8 mouse cellular contexts compared by ENCODE assay signal in genomic region chr12:80168736-80169135, GRCm38 (mm10). TPM values are rescaled to one million over a fixed set of nuclear protein-coding genes. Genes with fewer than 3 reads are reported as not detected.
DNase-seq lines count a peak whose midpoint lies in the region; ATAC-seq lines count a peak whose summit lies in the region.

No protein-coding gene starts in this region.

- peaks cover 4% of the 10 kb centered on the region; the same call in 1 of the 2 replicates for H3K36me3 ChIP-seq in neural tube, embryonic 11.5 days (ENCODE audit: control insufficient read depth, insufficient read depth, low read length)
- H3K36me3 ChIP-seq in limb, embryonic 11.5 days (ENCODE audit: control insufficient read depth, insufficient read depth, low read length) = peaks cover 6% of the 10 kb centered on the region
- peaks cover 51% of the 10 kb centered on the region for H3K36me3 ChIP-seq in stomach, embryonic 15.5 days

- H3K4me1 ChIP-seq in neural tube, embryonic 11.5 days (ENCODE audit: control insufficient read depth, insufficient read depth, low read length) = no peaks in the 10 kb centered on the region
- H3K4me1 ChIP-seq in limb, embryonic 11.5 days (ENCODE audit: control insufficient read depth, insufficient read depth, low read length) = no peaks in the 10 kb centered on the region
- no peaks in the 10 kb centered on the region for H3K4me1 ChIP-seq in stomach, embryonic 15.5 days

- H3K27ac ChIP-seq in neural tube, embryonic 11.5 days (ENCODE audit: low read depth, low read length) = no peak overlapping the region
- no peak overlapping the region for H3K27ac ChIP-seq in limb, embryonic 11.5 days (replicated peaks; ENCODE audit: low read depth, low read length)
- no peak overlapping the region for H3K27ac ChIP-seq in stomach, embryonic 15.5 days

- peak overlapping the region; percentile 49 for H3K4me3 ChIP-seq in neural tube, embryonic 11.5 days (ENCODE audit: low read depth, low read length)
- H3K4me3 ChIP-seq in limb, embryonic 11.5 days (ENCODE audit: low read depth, low read length) = peak overlapping the region; percentile 53
- no peak overlapping the region for H3K4me3 ChIP-seq in stomach, embryonic 15.5 days (replicated peaks)

- no peaks in the 10 kb centered on the region for H3K27me3 ChIP-seq in neural tube, embryonic 11.5 days (ENCODE audit: control insufficient read depth, insufficient read depth, low read length)
- H3K27me3 ChIP-seq in limb, embryonic 11.5 days (ENCODE audit: control insufficient read depth, insufficient read depth, low read length) = no peaks in the 10 kb centered on the region
- no peaks in the 10 kb centered on the region for H3K27me3 ChIP-seq in stomach, embryonic 15.5 days (replicated peaks)

- H3K9ac ChIP-seq in neural tube, embryonic 11.5 days (ENCODE audit: low read length) = peak overlapping the region; percentile 10; the same call in 1 of the 2 replicates
- H3K9ac ChIP-seq in limb, embryonic 11.5 days (ENCODE audit: low read length) = no peak overlapping the region
- H3K9ac ChIP-seq in stomach, embryonic 15.5 days = no peak overlapping the region

- ATAC-seq in neural tube, embryonic 11.5 days (ENCODE audit: insufficient read depth, low FRiP score, low TSS enrichment) = peak; percentile 30; the same call in 1 of the 2 replicates
- ATAC-seq in limb, embryonic 11.5 days (ENCODE audit: insufficient number of reproducible peaks, low FRiP score, low TSS enrichment, low read depth) = no peak
- ATAC-seq in stomach, embryonic 15.5 days (ENCODE audit: insufficient read depth, low FRiP score, low read depth) = no peak

- H3K4me2 ChIP-seq in neural tube, embryonic 11.5 days (ENCODE audit: low read depth) = peak overlapping the region; percentile 21
- no peak overlapping the region; the same call in 1 of the 2 replicates for H3K4me2 ChIP-seq in limb, embryonic 11.5 days (ENCODE audit: low read depth, severe bottlenecking)
- H3K4me2 ChIP-seq in stomach, embryonic 15.5 days = peak overlapping the region; percentile 42

- 66% methylated on average over 12 of the region's 12 CpGs for WGBS in neural tube, embryonic 11.5 days
- 61% methylated on average over 12 of the region's 12 CpGs for WGBS in limb, embryonic 11.5 days
- 55% methylated on average over 12 of the region's 12 CpGs for WGBS in stomach, embryonic 15.5 days

- peak; percentile 27 for DNase-seq in cerebellum, adult 11 months
- no peak for DNase-seq in cerebellum, postnatal 4 days (ENCODE audit: low spot score in 2 of 2)
- no peak for DNase-seq in neural tube, embryonic 11.5 days (ENCODE audit: low spot score)
- no peak for DNase-seq in neural tube, embryonic 10.5 days (ENCODE audit: extremely low spot score, low spot score)
- DNase-seq in limb, embryonic 11.5 days (ENCODE audit: low spot score) = no peak
- no peak for DNase-seq in right cerebral cortex, postnatal 25 days
- DNase-seq in right cerebral cortex, postnatal 4 days = no peak

- H3K9me3 ChIP-seq in neural tube, embryonic 11.5 days (ENCODE audit: control insufficient read depth, low read length) = no peaks in the 10 kb centered on the region
- no peaks in the 10 kb centered on the region for H3K9me3 ChIP-seq in limb, embryonic 11.5 days (ENCODE audit: control insufficient read depth, low read length)
- H3K9me3 ChIP-seq in stomach, embryonic 15.5 days = no peaks in the 10 kb centered on the region

RNA-seq across cellular contexts. Expression of gene Zfp36l1, which starts 55.9 kb away (rescaled TPM):
- polyA plus RNA-seq in neural tube, embryonic 11.5 days (2014; fragmentation: Nextera tagmentation; extraction: Ambion mirVana) = 135 and 139 TPM in 2 replicates
- polyA plus RNA-seq in limb, embryonic 11.5 days (2014; fragmentation: Nextera tagmentation; extraction: Ambion mirVana) = 140 and 149 TPM in 2 replicates
- 142 and 146 TPM in 2 replicates for polyA plus RNA-seq in stomach, embryonic 15.5 days (2015; fragmentation: Nextera tagmentation; extraction: Ambion mirVana)
